19 mouse cellular contexts compared by ENCODE assay signal in genomic region chr5:111000953-111001352, GRCm38 (mm10).
DNase-seq lines count a peak whose midpoint lies in the region; ATAC-seq and TF ChIP-seq lines count a peak whose summit lies in the region.
"Had no signal": no experiment of that assay in that cellular context is flagged by ENCODE, and none has a peak within 500 bp of the region (broad histone marks: within the 10 kb centered on the region; RNA-seq: fewer than 3 reads in every experiment).

No protein-coding gene starts in this region.

- no peak for TF ChIP-seq POLR2A in bone marrow, adult 2 months (IDR thresholded peaks at IDR 0.05; ENCODE audit: borderline replicate concordance, control insufficient read depth, low read depth, low read length)

- DNase-seq in lung, postnatal 0 days (ENCODE audit: low spot score), result no peak
- DNase-seq in lung, postnatal 4 days, result no peak
- peak; percentile 31 for DNase-seq in naive thymus-derived CD4-positive, alpha-beta T cell, adult 2 months (ENCODE audit: low read depth)
- DNase-seq in midbrain, embryonic 11.5 days (ENCODE audit: low spot score, missing footprints), result no peak
- no peak for DNase-seq in cerebellum, adult 9-10 months
- DNase-seq: adrenal gland, postnatal 25 days; cerebellum, postnatal 25 days; gastrocnemius, postnatal 10 days; heart, adult 2 months; kidney, postnatal 14 days; lung, adult 18-20 months; right cerebral cortex, postnatal 14 days had no signal

- no peak for TF ChIP-seq EP300 in lung, postnatal 0 days (IDR thresholded peaks at IDR 0.05)

- no peak overlapping the region for H3K27ac ChIP-seq in intestine, postnatal 0 days (ENCODE audit: low read depth, low read length)
- no peak overlapping the region for H3K27ac ChIP-seq in intestine, embryonic 15.5 days
- H3K27ac ChIP-seq in lung, postnatal 0 days (ENCODE audit: low read length), result no peak overlapping the region
- H3K27ac ChIP-seq in bone marrow, adult 2 months (ENCODE audit: control insufficient read depth, insufficient read depth, low read depth, low read length, poor library complexity), result no peak overlapping the region
- no peak overlapping the region for H3K27ac ChIP-seq in midbrain, embryonic 11.5 days (ENCODE audit: low read depth, low read length)
- H3K27ac ChIP-seq: forebrain, embryonic 15.5 days; heart, adult 2 months; limb, embryonic 13.5 days; midbrain, embryonic 15.5 days had no signal

- H3K27me3 ChIP-seq in intestine, postnatal 0 days (replicated peaks; ENCODE audit: control insufficient read depth, insufficient read depth, low read length), result no peaks in the 10 kb centered on the region
- H3K27me3 ChIP-seq in intestine, embryonic 15.5 days (replicated peaks), result no peaks in the 10 kb centered on the region
- H3K27me3 ChIP-seq in lung, postnatal 0 days (replicated peaks; ENCODE audit: insufficient read depth, low read length), result no peaks in the 10 kb centered on the region
- H3K27me3 ChIP-seq in midbrain, embryonic 11.5 days (ENCODE audit: control insufficient read depth, insufficient read depth, low read length), result no peaks in the 10 kb centered on the region
- H3K27me3 ChIP-seq: forebrain, embryonic 15.5 days; limb, embryonic 13.5 days; midbrain, embryonic 15.5 days had no signal

- H3K4me1 ChIP-seq in intestine, postnatal 0 days (replicated peaks; ENCODE audit: control insufficient read depth, insufficient read depth, low read length), result no peaks in the 10 kb centered on the region
- no peaks in the 10 kb centered on the region for H3K4me1 ChIP-seq in intestine, embryonic 15.5 days (replicated peaks)
- H3K4me1 ChIP-seq in lung, postnatal 0 days (ENCODE audit: insufficient read depth, low read depth, low read length), result no peaks in the 10 kb centered on the region
- H3K4me1 ChIP-seq in bone marrow, adult 2 months (ENCODE audit: control insufficient read depth, insufficient read depth, low read length), result no peaks in the 10 kb centered on the region
- no peaks in the 10 kb centered on the region for H3K4me1 ChIP-seq in midbrain, embryonic 11.5 days (ENCODE audit: control insufficient read depth, insufficient read depth, low read length)

- no peak overlapping the region for H3K9ac ChIP-seq in intestine, postnatal 0 days (ENCODE audit: low read depth, low read length)
- H3K9ac ChIP-seq in intestine, embryonic 15.5 days, result no peak overlapping the region
- no peak overlapping the region for H3K9ac ChIP-seq in lung, postnatal 0 days (replicated peaks; ENCODE audit: low read depth)
- H3K9ac ChIP-seq in midbrain, embryonic 11.5 days (ENCODE audit: low read length), result no peak overlapping the region
- H3K9ac ChIP-seq: forebrain, embryonic 15.5 days; limb, embryonic 13.5 days; midbrain, embryonic 15.5 days had no signal

- no peak overlapping the region for H3K4me2 ChIP-seq in intestine, postnatal 0 days (replicated peaks; ENCODE audit: low read depth)
- no peak overlapping the region for H3K4me2 ChIP-seq in intestine, embryonic 15.5 days (replicated peaks)
- H3K4me2 ChIP-seq in lung, postnatal 0 days (replicated peaks; ENCODE audit: low read depth, low read length), result no peak overlapping the region
- no peak overlapping the region for H3K4me2 ChIP-seq in midbrain, embryonic 11.5 days
- H3K4me2 ChIP-seq: forebrain, embryonic 15.5 days; limb, embryonic 13.5 days; midbrain, embryonic 15.5 days had no signal

- TF ChIP-seq CTCF in intestine, postnatal 0 days (IDR thresholded peaks at IDR 0.05; ENCODE audit: low read depth), result peak; percentile 56
- TF ChIP-seq CTCF in lung, postnatal 0 days (IDR thresholded peaks at IDR 0.05), result peak; percentile 43
- TF ChIP-seq CTCF in bone marrow, adult 2 months (IDR thresholded peaks at IDR 0.05; ENCODE audit: control insufficient read depth, insufficient read depth, low read length), result peak; percentile 45; the same call in 1 of the 2 replicates

- H3K4me3 ChIP-seq in intestine, postnatal 0 days (ENCODE audit: low read depth, low read length), result no peak overlapping the region
- no peak overlapping the region for H3K4me3 ChIP-seq in intestine, embryonic 15.5 days (replicated peaks)
- H3K4me3 ChIP-seq in lung, postnatal 0 days (ENCODE audit: low read depth, low read length), result no peak overlapping the region
- no peak overlapping the region for H3K4me3 ChIP-seq in bone marrow, adult 2 months (replicated peaks; ENCODE audit: control insufficient read depth, low read depth, low read length)
- no peak overlapping the region for H3K4me3 ChIP-seq in midbrain, embryonic 11.5 days (ENCODE audit: low read depth, low read length)
- H3K4me3 ChIP-seq: forebrain, embryonic 15.5 days; heart, adult 2 months; limb, embryonic 13.5 days; midbrain, embryonic 15.5 days had no signal

- WGBS in intestine, postnatal 0 days, result 84% methylated on average over 5 of the region's 5 CpGs
- WGBS in intestine, embryonic 15.5 days, result 78% methylated on average over 5 of the region's 5 CpGs
- WGBS in lung, postnatal 0 days, result 75% methylated on average over 5 of the region's 5 CpGs
- 80% methylated on average over 5 of the region's 5 CpGs for WGBS in bone marrow, adult 2 months
- 71% methylated on average over 5 of the region's 5 CpGs for WGBS in midbrain, embryonic 11.5 days

- H3K36me3 ChIP-seq in intestine, postnatal 0 days (ENCODE audit: control insufficient read depth, insufficient read depth), result no peaks in the 10 kb centered on the region
- H3K36me3 ChIP-seq in intestine, embryonic 15.5 days, result no peaks in the 10 kb centered on the region
- no peaks in the 10 kb centered on the region for H3K36me3 ChIP-seq in lung, postnatal 0 days (ENCODE audit: insufficient read depth, low read length)
- H3K36me3 ChIP-seq in midbrain, embryonic 11.5 days (ENCODE audit: control insufficient read depth, insufficient read depth, low read length), result no peaks in the 10 kb centered on the region
- H3K36me3 ChIP-seq: forebrain, embryonic 15.5 days; limb, embryonic 13.5 days; midbrain, embryonic 15.5 days had no signal

- H3K9me3 ChIP-seq in intestine, postnatal 0 days (ENCODE audit: control insufficient read depth), result no peaks in the 10 kb centered on the region
- no peaks in the 10 kb centered on the region for H3K9me3 ChIP-seq in intestine, embryonic 15.5 days
- H3K9me3 ChIP-seq in lung, postnatal 0 days (ENCODE audit: low read length), result no peaks in the 10 kb centered on the region
- no peaks in the 10 kb centered on the region for H3K9me3 ChIP-seq in midbrain, embryonic 11.5 days (ENCODE audit: control insufficient read depth, low read length)
- H3K9me3 ChIP-seq: forebrain, embryonic 15.5 days; limb, embryonic 13.5 days; midbrain, embryonic 15.5 days had no signal

- no peak for ATAC-seq in intestine, postnatal 0 days
- no peak for ATAC-seq in intestine, embryonic 15.5 days
- ATAC-seq in lung, postnatal 0 days, result no peak
- no peak for ATAC-seq in midbrain, embryonic 11.5 days (ENCODE audit: low FRiP score)
- ATAC-seq: activated CD4-positive, CD25-positive, alpha-beta regulatory T cell, adult 4 months; forebrain, embryonic 15.5 days; midbrain, embryonic 15.5 days had no signal
